Mouse (Mus musculus) forebrain, embryonic 11.5 days (tissue): Measurements from ENCODE around the gene Muc2. TPM values are rescaled to one million over a fixed set of nuclear protein-coding genes. Genes with fewer than 3 reads are reported as not detected.
"Not testable (repeated sequence)": the region's sequence is repeated elsewhere in the genome, so short reads cannot be mapped to it uniquely, and the experiment has no call there.

ENCODE experiments used
- ATAC-seq: fragments of 200-750 bp; cut with Nextera tagmentation; replicated peaks from 2 replicates; pipeline ENCODE4 v1.8.0; 2017; ENCODE audit warnings: moderate TSS enrichment; ENCODE audit not compliant: low FRiP score
- DNase-seq: peaks from one replicate; pipeline ENCODE4 v3.0.0-alpha.2; 2017; ENCODE audit warnings: low spot score
- H3K27ac ChIP-seq: fragments of 300-500 bp; sonication (generic); 2 replicates; pipeline ENCODE4 v1.5.1; 2014; ENCODE audit warnings: low read depth, low read length
- H3K27me3 ChIP-seq: fragments of 300-500 bp; sonication (generic); 2 replicates; pipeline ENCODE4 v1.6.1; 2014; ENCODE audit warnings: mild to moderate bottlenecking, low read length, mixed read lengths; ENCODE audit not compliant: control insufficient read depth, insufficient read depth
- H3K36me3 ChIP-seq: fragments of 300-500 bp; sonication (generic); 2 replicates; pipeline ENCODE4 v1.6.1; 2014; ENCODE audit warnings: mild to moderate bottlenecking, low read length, moderate library complexity, mixed read lengths; ENCODE audit not compliant: control insufficient read depth, insufficient read depth
- H3K4me1 ChIP-seq: fragments of 300-500 bp; sonication (generic); replicated peaks from 2 replicates; pipeline ENCODE4 v1.6.1; 2014; ENCODE audit warnings: low read length, mixed read lengths; ENCODE audit not compliant: control insufficient read depth, insufficient read depth
- H3K4me2 ChIP-seq: fragments of 300-500 bp; sonication (generic); 2 replicates; pipeline ENCODE4 v1.6.1; 2014; ENCODE audit warnings: low read depth, mild to moderate bottlenecking, low read length, moderate library complexity, mixed read lengths; ENCODE audit not compliant: severe bottlenecking
- H3K4me3 ChIP-seq: fragments of 300-500 bp; sonication (generic); 2 replicates; pipeline ENCODE4 v1.5.1; 2014; ENCODE audit warnings: low read depth, low read length
- H3K9ac ChIP-seq: fragments of 300-500 bp; sonication (generic); 2 replicates; pipeline ENCODE4 v1.6.1; 2014; ENCODE audit warnings: low read length
- H3K9me3 ChIP-seq: fragments of 300-500 bp; sonication (generic); 2 replicates; pipeline ENCODE4 v1.6.1; 2016; ENCODE audit warnings: low read length, mixed read lengths; ENCODE audit not compliant: control insufficient read depth
- WGBS: fragments of 180-500 bp; shearing (Covaris S2); extraction: QIAGEN DNeasy Blood & Tissue Kit; methylation state at CpG from one replicate; pipeline ENCODE4 v1.1.7; 2014; 5-methylcytosine and 5-hydroxymethylcytosine counted together
- polyA plus RNA-seq: library from polyadenylated mRNA; unstranded; fragments of >200 nt; fragmentation: Nextera tagmentation; extraction: Ambion mirVana; gene quantifications from 2 replicates; pipeline ENCODE4 v1.2.1, GENCODE M21; 2014

The Muc2 gene
- polyA plus RNA-seq, 1 experiment from 2014 or later = 0.15 TPM

GRCm38 (mm10) chr7:141666190-141666589, 23.9 kb upstream of the Muc2 start:
- ATAC-seq = no peak
- Histone ChIP-seq H3K27ac (no peak overlapping the region), H3K27me3 (no peaks in the 10 kb centered on the region), H3K9ac (no peak overlapping the region), H3K4me2 (no peak overlapping the region), H3K9me3 (no peaks in the 10 kb centered on the region), H3K36me3 (no peaks in the 10 kb centered on the region), H3K4me3 (no peak overlapping the region), H3K4me1 (no peaks in the 10 kb centered on the region)
- WGBS = 17% methylated on average over 4 of the region's 4 CpGs
- DNase-seq = no peak

GRCm38 (mm10) chr7:141669097-141669496, 21.0 kb upstream of the Muc2 start:
- not testable (repeated sequence) for H3K9me3 ChIP-seq, H3K4me1 ChIP-seq, DNase-seq, ATAC-seq, H3K9ac ChIP-seq, H3K4me2 ChIP-seq, H3K36me3 ChIP-seq, H3K27me3 ChIP-seq, H3K4me3 ChIP-seq, H3K27ac ChIP-seq
- WGBS = 90% methylated on average over 3 of the region's 3 CpGs

DNA sequence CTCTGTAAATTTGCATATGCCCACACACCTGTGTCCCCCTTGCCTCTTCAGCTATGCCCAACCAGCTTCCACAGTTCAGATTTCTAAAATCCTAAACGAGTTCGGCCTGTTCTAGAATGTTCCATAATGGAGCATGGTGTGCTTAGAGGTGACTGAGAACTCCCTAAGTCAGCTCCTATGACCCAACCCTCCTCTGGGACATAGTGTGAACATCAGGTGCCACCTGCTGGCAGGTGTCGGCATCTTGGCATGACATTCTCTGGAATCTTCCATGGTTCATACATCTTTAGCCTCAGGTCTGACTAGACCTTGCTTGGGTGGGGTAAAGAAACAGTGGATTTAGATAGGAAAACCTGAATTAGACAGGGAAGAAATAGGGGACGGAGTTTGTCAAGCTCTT, 19.1 kb upstream of the Muc2 start:
- no peak overlapping the region for H3K27ac ChIP-seq
- no peak overlapping the region for H3K9ac ChIP-seq
- 80% methylated on average over 4 of the region's 4 CpGs for WGBS
- DNase-seq (no peak), ATAC-seq (no peak)
- no peaks in the 10 kb centered on the region for H3K27me3 ChIP-seq
- no peaks in the 10 kb centered on the region for H3K9me3 ChIP-seq
- H3K4me1 ChIP-seq = no peaks in the 10 kb centered on the region
- no peak overlapping the region for H3K4me2 ChIP-seq
- H3K36me3 ChIP-seq = no peaks in the 10 kb centered on the region
- no peak overlapping the region for H3K4me3 ChIP-seq

- Histone ChIP-seq H3K9ac (no peak overlapping the region), H3K27me3 (no peaks in the 10 kb centered on the region), H3K27ac (no peak overlapping the region), H3K9me3 (no peaks in the 10 kb centered on the region), H3K4me3 (no peak overlapping the region), H3K4me1 (no peaks in the 10 kb centered on the region), H3K36me3 (no peaks in the 10 kb centered on the region), H3K4me2 (no peak overlapping the region)
- DNase-seq (no peak), ATAC-seq (no peak)
- 82% methylated on average over 5 of the region's 5 CpGs for WGBS
Observed at GRCm38 (mm10) chr7:141671626-141672291, 18.4 kb upstream of the Muc2 start.

DNA sequence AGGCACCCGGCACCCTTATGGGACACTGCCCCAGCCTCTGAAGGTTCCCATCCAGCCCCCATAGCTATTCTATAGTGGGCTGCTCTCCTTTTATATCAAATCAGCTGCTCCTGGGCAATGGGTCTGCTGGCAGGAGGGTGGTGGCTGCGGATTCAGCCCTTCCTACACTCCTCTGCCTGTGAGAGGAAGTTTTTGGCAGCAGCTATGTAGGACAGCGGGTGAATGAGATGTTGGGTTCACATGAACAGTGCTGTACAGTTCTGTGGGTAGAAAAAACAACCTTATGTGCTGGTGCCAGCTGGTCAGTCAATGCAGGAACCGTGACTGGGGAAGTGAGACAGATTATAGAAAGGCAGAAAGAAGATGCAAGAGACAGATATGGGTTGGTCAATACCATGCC, 11.2 kb upstream of the Muc2 start:
- H3K27me3 ChIP-seq = no peaks in the 10 kb centered on the region
- no peaks in the 10 kb centered on the region for H3K9me3 ChIP-seq
- no peak overlapping the region for H3K27ac ChIP-seq
- ATAC-seq (no peak), DNase-seq (no peak)
- H3K4me2 ChIP-seq = no peak overlapping the region
- no peaks in the 10 kb centered on the region for H3K4me1 ChIP-seq
- no peak overlapping the region for H3K4me3 ChIP-seq
- WGBS = 87% methylated on average over 4 of the region's 4 CpGs
- H3K9ac ChIP-seq = no peak overlapping the region
- H3K36me3 ChIP-seq = no peaks in the 10 kb centered on the region

GRCm38 (mm10) chr7:141687330-141687729, 2.8 kb upstream of the Muc2 start:
- Histone ChIP-seq H3K4me3 (no peak overlapping the region), H3K4me2 (no peak overlapping the region), H3K27me3 (no peaks in the 10 kb centered on the region), H3K9me3 (no peaks in the 10 kb centered on the region), H3K36me3 (no peaks in the 10 kb centered on the region), H3K4me1 (no peaks in the 10 kb centered on the region), H3K27ac (no peak overlapping the region), H3K9ac (no peak overlapping the region)
- 73% methylated on average over 10 of the region's 10 CpGs for WGBS
- no peak for DNase-seq
- no peak for ATAC-seq

GRCm38 (mm10) chr7:141693591-141694273, 3.6 kb downstream of the Muc2 start:
- DNase-seq (no peak), ATAC-seq (no peak)
- H3K27me3 ChIP-seq = no peaks in the 10 kb centered on the region
- H3K9ac ChIP-seq = no peak overlapping the region
- H3K9me3 ChIP-seq = no peaks in the 10 kb centered on the region
- no peak overlapping the region for H3K4me3 ChIP-seq
- 58% methylated on average over 30 of the region's 30 CpGs for WGBS
- no peaks in the 10 kb centered on the region for H3K36me3 ChIP-seq
- H3K4me1 ChIP-seq = no peaks in the 10 kb centered on the region
- H3K27ac ChIP-seq = no peak overlapping the region
- peak overlapping the region; percentile 31; the same call in 1 of the 2 replicates for H3K4me2 ChIP-seq

- no peak for DNase-seq
- no peak overlapping the region for H3K4me3 ChIP-seq
- ATAC-seq = no peak
- H3K9ac ChIP-seq = no peak overlapping the region
- H3K4me2 ChIP-seq = no peak overlapping the region
- H3K27ac ChIP-seq = no peak overlapping the region
- H3K27me3 ChIP-seq = no peaks in the 10 kb centered on the region
- H3K36me3 ChIP-seq = no peaks in the 10 kb centered on the region
- H3K9me3 ChIP-seq = no peaks in the 10 kb centered on the region
- H3K4me1 ChIP-seq = no peaks in the 10 kb centered on the region
- WGBS = 78% methylated on average over 5 of the region's 5 CpGs
Observed at GRCm38 (mm10) chr7:141694274-141694639, 4.1 kb downstream of the Muc2 start.

- no peak for DNase-seq
- no peaks in the 10 kb centered on the region for H3K9me3 ChIP-seq
- H3K27me3 ChIP-seq = no peaks in the 10 kb centered on the region
- no peaks in the 10 kb centered on the region for H3K36me3 ChIP-seq
- H3K4me1 ChIP-seq = no peaks in the 10 kb centered on the region
- H3K27ac ChIP-seq = no peak overlapping the region
- H3K4me3 ChIP-seq = no peak overlapping the region
- 87% methylated on average over 13 of the region's 13 CpGs for WGBS
- no peak overlapping the region for H3K9ac ChIP-seq
- H3K4me2 ChIP-seq = no peak overlapping the region
- ATAC-seq = no peak
Observed at GRCm38 (mm10) chr7:141696538-141696937, 6.4 kb downstream of the Muc2 start.
